Mouse (Mus musculus) lung, embryonic 14.5 days (tissue): ENCODE measurements around the gene Vmn1r129. TPM values are rescaled to one million over a fixed set of nuclear protein-coding genes. Genes with fewer than 3 reads are reported as not detected.
"Not testable (repeated sequence)": the region's sequence is repeated elsewhere in the genome, so short reads cannot be mapped to it uniquely, and the experiment has no call there.

ENCODE experiments used
- ATAC-seq: fragments of 200-750 bp; cut with Nextera tagmentation; 2 replicates; pipeline ENCODE4 v1.8.0; 2017; ENCODE audit warnings: mild to moderate bottlenecking, moderate TSS enrichment, moderate library complexity; ENCODE audit not compliant: insufficient read depth
- DNase-seq: peaks from one replicate; pipeline ENCODE4 v3.0.0-alpha.2; 2015
- H3K27ac ChIP-seq: fragments of 300-500 bp; sonication (generic); 2 replicates; pipeline ENCODE4 v1.5.1; 2014; ENCODE audit warnings: low read depth, mild to moderate bottlenecking, moderate library complexity
- H3K27me3 ChIP-seq: fragments of 300-500 bp; sonication (generic); 2 replicates; pipeline ENCODE4 v1.6.1; 2014; ENCODE audit warnings: low read length, control low read depth; ENCODE audit not compliant: insufficient read depth
- H3K36me3 ChIP-seq: fragments of 300-500 bp; sonication (generic); 2 replicates; pipeline ENCODE4 v1.6.1; 2014; ENCODE audit warnings: control low read depth; ENCODE audit not compliant: insufficient read depth
- H3K4me1 ChIP-seq: fragments of 300-500 bp; sonication (generic); 2 replicates; pipeline ENCODE4 v1.6.1; 2014; ENCODE audit warnings: antibody characterized with exemption, control low read depth; ENCODE audit not compliant: insufficient read depth
- H3K4me2 ChIP-seq: fragments of 300-500 bp; sonication (generic); 2 replicates; pipeline ENCODE4 v1.6.1; 2014; ENCODE audit warnings: mild to moderate bottlenecking
- H3K4me3 ChIP-seq: fragments of 300-500 bp; sonication (generic); 2 replicates; pipeline ENCODE4 v1.5.1; 2014; ENCODE audit warnings: low read depth, low read length
- H3K9ac ChIP-seq: fragments of 300-500 bp; sonication (generic); 2 replicates; pipeline ENCODE4 v1.6.1; 2014
- H3K9me3 ChIP-seq: fragments of 300-500 bp; sonication (generic); 2 replicates; pipeline ENCODE4 v1.6.1; 2016; ENCODE audit warnings: low read depth, low read length, control low read depth
- WGBS: fragments of 180-500 bp; shearing (Covaris S2); extraction: QIAGEN DNeasy Blood & Tissue Kit; methylation state at CpG from one replicate; pipeline ENCODE4 v1.1.7; 2014; 5-methylcytosine and 5-hydroxymethylcytosine counted together
- polyA plus RNA-seq: library from polyadenylated mRNA; unstranded; fragments of >200 nt; fragmentation: Nextera tagmentation; extraction: Ambion mirVana; gene quantifications from 2 replicates; pipeline ENCODE4 v1.2.1, GENCODE M21; 2014

Gene Vmn1r129
- not detected in 2 replicates for polyA plus RNA-seq

- H3K36me3 ChIP-seq, H3K4me3 ChIP-seq, ATAC-seq, H3K9ac ChIP-seq, H3K27ac ChIP-seq, H3K4me2 ChIP-seq, H3K9me3 ChIP-seq, H3K27me3 ChIP-seq, DNase-seq, H3K4me1 ChIP-seq: not testable (repeated sequence)
- no CpG with 5 or more reads among the region's 1 CpGs for whole genome bisulfite sequencing
Measured at GRCm38 (mm10) chr7:21361191-21361590, at the start of gene Vmn1r129. Vmn1r129 (minus strand) TSS chr7:21361291.

GRCm38 (mm10) chr7:21349073-21349472 lies 12.0 kb downstream of the Vmn1r129 start, which contains the start of gene Vmn1r128:
Vmn1r128 (plus strand) TSS chr7:21349373.
- not testable (repeated sequence) for ATAC-seq, H3K9me3 ChIP-seq, DNase-seq, H3K36me3 ChIP-seq, H3K9ac ChIP-seq, H3K4me3 ChIP-seq, H3K27ac ChIP-seq, H3K27me3 ChIP-seq, H3K4me2 ChIP-seq, H3K4me1 ChIP-seq
- 66% methylated on average over 1 of the region's 1 CpGs for WGBS

- H3K36me3 ChIP-seq, H3K27ac ChIP-seq, H3K4me2 ChIP-seq, H3K9me3 ChIP-seq, DNase-seq, H3K4me3 ChIP-seq, H3K4me1 ChIP-seq, ATAC-seq, H3K27me3 ChIP-seq, H3K9ac ChIP-seq: not testable (repeated sequence)
- WGBS, result no CpG with 5 or more reads among the region's 3 CpGs
Measured at GRCm38 (mm10) chr7:21319761-21320160, 41.3 kb downstream of the Vmn1r129 start, which contains the start of gene Vmn1r127. Vmn1r127 (minus strand) TSS chr7:21319861.

Other genes starting within 250 kb of the Vmn1r129 start
- not detected in 2 replicates for gene Vmn1r122, start 227.2 kb downstream of the Vmn1r129 start, polyA plus RNA-seq
- not detected in 2 replicates for gene Vmn1r123, start 199.1 kb downstream of the Vmn1r129 start, polyA plus RNA-seq
- gene Gm5157, start 170.9 kb downstream of the Vmn1r129 start, polyA plus RNA-seq, result not detected in 2 replicates
- not detected in 2 replicates for gene Vmn1r124, start 100.7 kb downstream of the Vmn1r129 start, polyA plus RNA-seq
- not detected in 2 replicates for gene Vmn1r125, start 89.1 kb downstream of the Vmn1r129 start, polyA plus RNA-seq
- gene Vmn1r126, start 59.8 kb downstream of the Vmn1r129 start, polyA plus RNA-seq, result not detected in 2 replicates
- gene Vmn1r127, start 41.4 kb downstream of the Vmn1r129 start, polyA plus RNA-seq, result not detected in 2 replicates
- gene Vmn1r128, start 11.9 kb downstream of the Vmn1r129 start, polyA plus RNA-seq, result not detected in 2 replicates
- gene Gm6882, start 71.5 kb upstream of the Vmn1r129 start, polyA plus RNA-seq, result not detected in 2 replicates
- gene Vmn1r130, start 150.5 kb upstream of the Vmn1r129 start, polyA plus RNA-seq, result not detected in 2 replicates
- not detected in 2 replicates for gene Vmn1r131, start 184.8 kb upstream of the Vmn1r129 start, polyA plus RNA-seq